Mouse (Mus musculus): ENCODE data around the gene Wdr37. TPM values are rescaled to one million over a fixed set of nuclear protein-coding genes. Genes with fewer than 3 reads are reported as not detected.
"Not testable (repeated sequence)": the region's sequence is repeated elsewhere in the genome, so short reads cannot be mapped to it uniquely, and the experiment has no call there.

Wdr37 gene
- 15.4 and 16.8 TPM in 2 replicates for total RNA-seq (2012; rRNA removed)

- Histone ChIP-seq H3K9ac (ENCODE audit: insufficient read depth, low read depth, low read length, poor library complexity, severe bottlenecking) (peak within 1 kb of the TSS; percentile 93), H3K27ac (ENCODE audit: insufficient read depth, low read depth, low read length, poor library complexity, severe bottlenecking) (peak within 1 kb of the TSS; percentile 91), H3K4me1 (ENCODE audit: control insufficient read depth in 2 of 2, insufficient read depth in 2 of 2, low read length in 2 of 2, poor library complexity in 1 of 2) (peaks cover 0 to 6% of the 10 kb centered on the region in 2 experiments; a peak in 1 of 4 replicates), H3K4me3 (ENCODE audit: insufficient read depth in 1 of 2, low read depth in 1 of 2, low read length in 2 of 2, poor library complexity in 1 of 2, severe bottlenecking in 1 of 2) (peak within 1 kb of the TSS; percentile 85 to 95), H3K9me3 (ENCODE audit: control insufficient read depth, insufficient read depth, low read depth, low read length) (no peaks in the 10 kb centered on the region), H3K36me3 (ENCODE audit: control insufficient read depth, insufficient read depth, low read length, poor library complexity, severe bottlenecking) (peaks cover 2% of the 10 kb centered on the region; the same call in 1 of the 2 replicates)
- TF ChIP-seq HCFC1 (IDR thresholded peaks at IDR 0.05; ENCODE audit: borderline replicate concordance, insufficient read depth, low read length): no peak
- TF ChIP-seq ZC3H11A (IDR thresholded peaks at IDR 0.05; ENCODE audit: borderline replicate concordance, low read depth, low read length): no peak
- TF ChIP-seq CHD2 (IDR thresholded peaks at IDR 0.05; ENCODE audit: low read depth, low read length): no peak
- no peak for TF ChIP-seq ZNF384 (IDR thresholded peaks at IDR 0.05; ENCODE audit: low read depth, low read length)
- TF ChIP-seq MAFK (IDR thresholded peaks at IDR 0.05; ENCODE audit: insufficient read depth, low read depth, low read length): no peak
- no peak for DNase-seq (ENCODE audit: low read depth, low spot score)
- in situ Hi-C loops (cut with MboI; ENCODE audit: low sequenced_read_pairs in 2 of 2, unreplicated experiment in 2 of 2): no loop called here
Measured at GRCm38 (mm10) chr13:8871314-8871962, at the start of gene Wdr37. TSS of gene Wdr37 (minus strand) at chr13:8871909.

GRCm38 (mm10) chr13:8913890-8914289 is 42.2 kb upstream of the Wdr37 start:
- DNase-seq (ENCODE audit: low read depth, low spot score); H3K27ac ChIP-seq (ENCODE audit: insufficient read depth, low read depth, low read length, poor library complexity, severe bottlenecking); H3K4me1 ChIP-seq (ENCODE audit: control insufficient read depth in 2 of 2, insufficient read depth in 2 of 2, low read length in 2 of 2, poor library complexity in 1 of 2); H3K4me3 ChIP-seq (ENCODE audit: insufficient read depth in 1 of 2, low read depth in 1 of 2, low read length in 2 of 2, poor library complexity in 1 of 2, severe bottlenecking in 1 of 2); H3K36me3 ChIP-seq (ENCODE audit: control insufficient read depth, insufficient read depth, low read length, poor library complexity, severe bottlenecking); H3K9me3 ChIP-seq (ENCODE audit: control insufficient read depth, insufficient read depth, low read depth, low read length); H3K9ac ChIP-seq (ENCODE audit: insufficient read depth, low read depth, low read length, poor library complexity, severe bottlenecking); in situ Hi-C loops (cut with MboI; ENCODE audit: low sequenced_read_pairs in 2 of 2, unreplicated experiment in 2 of 2): not testable (repeated sequence)

- in situ Hi-C loops (cut with MboI; ENCODE audit: low sequenced_read_pairs in 2 of 2, unreplicated experiment in 2 of 2); H3K9me3 ChIP-seq (ENCODE audit: control insufficient read depth, insufficient read depth, low read depth, low read length); H3K4me3 ChIP-seq (ENCODE audit: insufficient read depth in 1 of 2, low read depth in 1 of 2, low read length in 2 of 2, poor library complexity in 1 of 2, severe bottlenecking in 1 of 2); H3K4me1 ChIP-seq (ENCODE audit: control insufficient read depth in 2 of 2, insufficient read depth in 2 of 2, low read length in 2 of 2, poor library complexity in 1 of 2); H3K9ac ChIP-seq (ENCODE audit: insufficient read depth, low read depth, low read length, poor library complexity, severe bottlenecking); H3K36me3 ChIP-seq (ENCODE audit: control insufficient read depth, insufficient read depth, low read length, poor library complexity, severe bottlenecking); H3K27ac ChIP-seq (ENCODE audit: insufficient read depth, low read depth, low read length, poor library complexity, severe bottlenecking); DNase-seq (ENCODE audit: low read depth, low spot score): not testable (repeated sequence)
Measured at GRCm38 (mm10) chr13:8905986-8906385, 34.3 kb upstream of the Wdr37 start.

GRCm38 (mm10) chr13:8888603-8889002 is 16.9 kb upstream of the Wdr37 start:
- in situ Hi-C loops (cut with MboI; ENCODE audit: low sequenced_read_pairs in 2 of 2, unreplicated experiment in 2 of 2): no loop called here
- Histone ChIP-seq H3K27ac (ENCODE audit: insufficient read depth, low read depth, low read length, poor library complexity, severe bottlenecking) (no peak overlapping the region), H3K9ac (ENCODE audit: insufficient read depth, low read depth, low read length, poor library complexity, severe bottlenecking) (no peak overlapping the region)

GRCm38 (mm10) chr13:8886185-8886560 is 14.5 kb upstream of the Wdr37 start:
- no peak for DNase-seq (ENCODE audit: low read depth, low spot score)
- Histone ChIP-seq H3K36me3 (ENCODE audit: control insufficient read depth, insufficient read depth, low read length, poor library complexity, severe bottlenecking) (peaks cover 10% of the 10 kb centered on the region), H3K9me3 (ENCODE audit: control insufficient read depth, insufficient read depth, low read depth, low read length) (no peaks in the 10 kb centered on the region), H3K4me1 (ENCODE audit: control insufficient read depth in 2 of 2, insufficient read depth in 2 of 2, low read length in 2 of 2, poor library complexity in 1 of 2) (peaks cover 0 to 2% of the 10 kb centered on the region in 2 experiments; a peak in 1 of 4 replicates), H3K27ac (ENCODE audit: insufficient read depth, low read depth, low read length, poor library complexity, severe bottlenecking) (peak overlapping the region; percentile 79; the same call in 1 of the 2 replicates), H3K9ac (ENCODE audit: insufficient read depth, low read depth, low read length, poor library complexity, severe bottlenecking) (peak overlapping the region; percentile 92), H3K4me3 (ENCODE audit: insufficient read depth in 1 of 2, low read depth in 1 of 2, low read length in 2 of 2, poor library complexity in 1 of 2, severe bottlenecking in 1 of 2) (peak overlapping the region; percentile 89 to 98)
- no peak for TF ChIP-seq CHD2 (IDR thresholded peaks at IDR 0.05; ENCODE audit: low read depth, low read length)
- TF ChIP-seq MAFK (IDR thresholded peaks at IDR 0.05; ENCODE audit: insufficient read depth, low read depth, low read length): no peak
- TF ChIP-seq ZNF384 (IDR thresholded peaks at IDR 0.05; ENCODE audit: low read depth, low read length): no peak
- TF ChIP-seq ZC3H11A (IDR thresholded peaks at IDR 0.05; ENCODE audit: borderline replicate concordance, low read depth, low read length): no peak
- no peak for TF ChIP-seq HCFC1 (IDR thresholded peaks at IDR 0.05; ENCODE audit: borderline replicate concordance, insufficient read depth, low read length)
- in situ Hi-C loops (cut with MboI; ENCODE audit: low sequenced_read_pairs in 2 of 2, unreplicated experiment in 2 of 2): no loop called here

More at GRCm38 (mm10) chr13:8888603-8889002, 16.9 kb upstream of the Wdr37 start:
- peaks cover 0 to 2% of the 10 kb centered on the region in 2 experiments; a peak in 1 of 4 replicates for H3K4me1 ChIP-seq (ENCODE audit: control insufficient read depth in 2 of 2, insufficient read depth in 2 of 2, low read length in 2 of 2, poor library complexity in 1 of 2)
- DNase-seq (ENCODE audit: low read depth, low spot score): peak; percentile 62
- H3K4me3 ChIP-seq (ENCODE audit: insufficient read depth in 1 of 2, low read depth in 1 of 2, low read length in 2 of 2, poor library complexity in 1 of 2, severe bottlenecking in 1 of 2): no peak overlapping the region
- no peaks in the 10 kb centered on the region; the same call in 1 of the 2 replicates for H3K9me3 ChIP-seq (ENCODE audit: control insufficient read depth, insufficient read depth, low read depth, low read length)
- peaks cover 15% of the 10 kb centered on the region for H3K36me3 ChIP-seq (ENCODE audit: control insufficient read depth, insufficient read depth, low read length, poor library complexity, severe bottlenecking)
- TF ChIP-seq ZNF384 (IDR thresholded peaks at IDR 0.05; ENCODE audit: low read depth, low read length) (no peak), CHD2 (IDR thresholded peaks at IDR 0.05; ENCODE audit: low read depth, low read length) (no peak), HCFC1 (IDR thresholded peaks at IDR 0.05; ENCODE audit: borderline replicate concordance, insufficient read depth, low read length) (no peak), MAFK (IDR thresholded peaks at IDR 0.05; ENCODE audit: insufficient read depth, low read depth, low read length) (no peak), ZC3H11A (IDR thresholded peaks at IDR 0.05; ENCODE audit: borderline replicate concordance, low read depth, low read length) (no peak)
